ENCODE assay signal across 8 mouse cellular contexts in genomic region chr10:127286194-127286593, GRCm38 (mm10). TPM values are rescaled to one million over a fixed set of nuclear protein-coding genes. Genes with fewer than 3 reads are reported as not detected.
DNase-seq lines count a peak whose midpoint lies in the region; ATAC-seq and TF ChIP-seq lines count a peak whose summit lies in the region.

No protein-coding gene starts in this region.

- H3K27ac ChIP-seq in hindbrain, embryonic 10.5 days: peak overlapping the region; percentile 97
- H3K27ac ChIP-seq in hindbrain, embryonic 11.5 days (ENCODE audit: low read depth, low read length): no peak overlapping the region
- H3K27ac ChIP-seq in embryonic fibroblast, embryonic 13.5 days (ENCODE audit: insufficient read depth, low read length): no peak overlapping the region
- no peak overlapping the region for H3K27ac ChIP-seq in hindbrain, embryonic 16.5 days (ENCODE audit: low read depth, low read length)
- no peak overlapping the region for H3K27ac ChIP-seq in midbrain, embryonic 15.5 days

- no peaks in the 10 kb centered on the region for H3K9me3 ChIP-seq in hindbrain, embryonic 10.5 days
- H3K9me3 ChIP-seq in hindbrain, embryonic 11.5 days (ENCODE audit: control insufficient read depth, low read length): no peaks in the 10 kb centered on the region
- no peaks in the 10 kb centered on the region for H3K9me3 ChIP-seq in hindbrain, embryonic 16.5 days (ENCODE audit: control insufficient read depth, low read length)
- H3K9me3 ChIP-seq in midbrain, embryonic 15.5 days: no peaks in the 10 kb centered on the region

- H3K27me3 ChIP-seq in hindbrain, embryonic 10.5 days (ENCODE audit: insufficient read depth, poor library complexity, severe bottlenecking): no peaks in the 10 kb centered on the region
- H3K27me3 ChIP-seq in hindbrain, embryonic 11.5 days (ENCODE audit: control insufficient read depth, insufficient read depth, low read length): no peaks in the 10 kb centered on the region
- no peaks in the 10 kb centered on the region for H3K27me3 ChIP-seq in hindbrain, embryonic 16.5 days (replicated peaks; ENCODE audit: control insufficient read depth, insufficient read depth, low read length)
- no peaks in the 10 kb centered on the region for H3K27me3 ChIP-seq in midbrain, embryonic 15.5 days (replicated peaks)

- H3K9ac ChIP-seq in hindbrain, embryonic 11.5 days (ENCODE audit: low read depth, low read length): no peak overlapping the region
- peak overlapping the region; percentile 1; the same call in 1 of the 2 replicates for H3K9ac ChIP-seq in hindbrain, embryonic 16.5 days (ENCODE audit: low read depth, low read length)
- H3K9ac ChIP-seq in midbrain, embryonic 15.5 days: peak overlapping the region; percentile 63; the same call in 1 of the 2 replicates

- 78% methylated on average over 7 of the region's 7 CpGs for WGBS in hindbrain, embryonic 10.5 days
- 79% methylated on average over 7 of the region's 7 CpGs for WGBS in hindbrain, embryonic 11.5 days
- WGBS in hindbrain, embryonic 16.5 days: 60% methylated on average over 7 of the region's 7 CpGs
- WGBS in midbrain, embryonic 15.5 days: 72% methylated on average over 7 of the region's 7 CpGs

- H3K4me1 ChIP-seq in hindbrain, embryonic 10.5 days (replicated peaks): peaks cover 64% of the 10 kb centered on the region
- peaks cover 18% of the 10 kb centered on the region for H3K4me1 ChIP-seq in hindbrain, embryonic 11.5 days (replicated peaks; ENCODE audit: control insufficient read depth, insufficient read depth, low read length)
- H3K4me1 ChIP-seq in embryonic fibroblast, embryonic 13.5 days (ENCODE audit: control insufficient read depth, insufficient read depth, low read length): 0 out of 2 replicates have a peak, but pooled peaks cover 8% of the 10 kb centered on the region
- H3K4me1 ChIP-seq in hindbrain, embryonic 16.5 days (ENCODE audit: control insufficient read depth, insufficient read depth, low read depth, low read length): peaks cover 31% of the 10 kb centered on the region
- peaks cover 52% of the 10 kb centered on the region for H3K4me1 ChIP-seq in midbrain, embryonic 15.5 days

- TF ChIP-seq CTCF in embryonic fibroblast, embryonic 13.5 days (IDR thresholded peaks at IDR 0.05; ENCODE audit: borderline replicate concordance, insufficient read depth, low read length): no peak

- peak overlapping the region; percentile 89 for H3K4me3 ChIP-seq in hindbrain, embryonic 10.5 days
- no peak overlapping the region for H3K4me3 ChIP-seq in hindbrain, embryonic 11.5 days (ENCODE audit: low read depth, low read length)
- H3K4me3 ChIP-seq in embryonic fibroblast, embryonic 13.5 days (ENCODE audit: insufficient read depth, low read length): peak overlapping the region; percentile 55
- H3K4me3 ChIP-seq in hindbrain, embryonic 16.5 days (ENCODE audit: low read length): no peak overlapping the region
- no peak overlapping the region for H3K4me3 ChIP-seq in midbrain, embryonic 15.5 days

- DNase-seq in hindbrain, embryonic 10.5 days (ENCODE audit: low spot score): no peak
- DNase-seq in hindbrain, embryonic 11.5 days (ENCODE audit: low spot score): no peak
- no peak for DNase-seq in thymus, adult 18-20 months
- DNase-seq in ovary, postnatal 36 days (ENCODE audit: low spot score): no peak
- no peak for DNase-seq in right cerebral cortex, postnatal 10 days (ENCODE audit: low spot score in 2 of 2)

- TF ChIP-seq POLR2A in embryonic fibroblast, embryonic 13.5 days (IDR thresholded peaks at IDR 0.05; ENCODE audit: low read depth, low read length): no peak

- ATAC-seq in hindbrain, embryonic 11.5 days (ENCODE audit: low FRiP score): no peak
- ATAC-seq in hindbrain, embryonic 16.5 days: no peak
- no peak for ATAC-seq in midbrain, embryonic 15.5 days (replicated peaks)

- peaks cover 62% of the 10 kb centered on the region for H3K36me3 ChIP-seq in hindbrain, embryonic 10.5 days
- peaks cover 22% of the 10 kb centered on the region for H3K36me3 ChIP-seq in hindbrain, embryonic 11.5 days (ENCODE audit: control insufficient read depth, insufficient read depth, low read length)
- H3K36me3 ChIP-seq in hindbrain, embryonic 16.5 days (ENCODE audit: control insufficient read depth, insufficient read depth, low read length): peaks cover 40% of the 10 kb centered on the region
- peaks cover 26% of the 10 kb centered on the region for H3K36me3 ChIP-seq in midbrain, embryonic 15.5 days (replicated peaks)

- no peak overlapping the region for H3K4me2 ChIP-seq in hindbrain, embryonic 11.5 days (replicated peaks; ENCODE audit: low read depth, low read length)
- no peak overlapping the region; the same call in 1 of the 2 replicates for H3K4me2 ChIP-seq in hindbrain, embryonic 16.5 days (ENCODE audit: low read length)
- H3K4me2 ChIP-seq in midbrain, embryonic 15.5 days: peak overlapping the region; percentile 87

RNA-seq across cellular contexts. Expression of gene Mbd6, which starts 2.6 kb away (rescaled TPM):
- 12.8 and 16.3 TPM in 2 replicates for polyA plus RNA-seq in hindbrain, embryonic 10.5 days (2016; fragmentation: Nextera tagmentation; extraction: Ambion mirVana)
- polyA plus RNA-seq in hindbrain, embryonic 11.5 days (2014; fragmentation: Nextera tagmentation; extraction: Ambion mirVana): 14.2 and 17.5 TPM in 2 replicates
- polyA plus RNA-seq in embryonic fibroblast, embryonic 13.5 days (2011; ENCODE audit: insufficient read length, low read depth, missing spikeins): 26.4 and 27.2 TPM in 2 replicates
- 11.2 and 11.5 TPM in 2 replicates for polyA plus RNA-seq in hindbrain, embryonic 16.5 days (2015; fragmentation: Nextera tagmentation; extraction: Ambion mirVana)
- polyA plus RNA-seq in midbrain, embryonic 15.5 days (2015; fragmentation: Nextera tagmentation; extraction: Ambion mirVana): 16.2 and 18.8 TPM in 2 replicates

RNA-seq across cellular contexts. Expression of gene Dctn2, which starts 20.0 kb away (rescaled TPM):
- polyA plus RNA-seq in hindbrain, embryonic 10.5 days (2016; fragmentation: Nextera tagmentation; extraction: Ambion mirVana): 222 and 255 TPM in 2 replicates
- 210 and 214 TPM in 2 replicates for polyA plus RNA-seq in hindbrain, embryonic 11.5 days (2014; fragmentation: Nextera tagmentation; extraction: Ambion mirVana)
- polyA plus RNA-seq in embryonic fibroblast, embryonic 13.5 days (2011; ENCODE audit: insufficient read length, low read depth, missing spikeins): 149 and 162 TPM in 2 replicates
- polyA plus RNA-seq in hindbrain, embryonic 16.5 days (2015; fragmentation: Nextera tagmentation; extraction: Ambion mirVana): 355 and 358 TPM in 2 replicates
- polyA plus RNA-seq in midbrain, embryonic 15.5 days (2015; fragmentation: Nextera tagmentation; extraction: Ambion mirVana): 355 and 362 TPM in 2 replicates

RNA-seq across cellular contexts. Expression of gene Kif5a, which starts 23.0 kb away (rescaled TPM):
- polyA plus RNA-seq in hindbrain, embryonic 10.5 days (2016; fragmentation: Nextera tagmentation; extraction: Ambion mirVana): 24.4 and 39.4 TPM in 2 replicates
- 41.4 and 42.2 TPM in 2 replicates for polyA plus RNA-seq in hindbrain, embryonic 11.5 days (2014; fragmentation: Nextera tagmentation; extraction: Ambion mirVana)
- 0.80 and 1.6 TPM in 2 replicates for polyA plus RNA-seq in embryonic fibroblast, embryonic 13.5 days (2011; ENCODE audit: insufficient read length, low read depth, missing spikeins)
- 115 and 130 TPM in 2 replicates for polyA plus RNA-seq in hindbrain, embryonic 16.5 days (2015; fragmentation: Nextera tagmentation; extraction: Ambion mirVana)
- polyA plus RNA-seq in midbrain, embryonic 15.5 days (2015; fragmentation: Nextera tagmentation; extraction: Ambion mirVana): 99.0 and 103 TPM in 2 replicates

RNA-seq across cellular contexts. Expression of gene Mars, which starts 25.4 kb away (rescaled TPM):
- polyA plus RNA-seq in hindbrain, embryonic 10.5 days (2016; fragmentation: Nextera tagmentation; extraction: Ambion mirVana): 171 and 174 TPM in 2 replicates
- polyA plus RNA-seq in hindbrain, embryonic 11.5 days (2014; fragmentation: Nextera tagmentation; extraction: Ambion mirVana): 173 and 179 TPM in 2 replicates
- polyA plus RNA-seq in embryonic fibroblast, embryonic 13.5 days (2011; ENCODE audit: insufficient read length, low read depth, missing spikeins): 105 and 110 TPM in 2 replicates
- 108 and 113 TPM in 2 replicates for polyA plus RNA-seq in hindbrain, embryonic 16.5 days (2015; fragmentation: Nextera tagmentation; extraction: Ambion mirVana)
- polyA plus RNA-seq in midbrain, embryonic 15.5 days (2015; fragmentation: Nextera tagmentation; extraction: Ambion mirVana): 121 and 123 TPM in 2 replicates

RNA-seq across cellular contexts. Expression of gene Arhgap9, which starts 35.6 kb away (rescaled TPM):
- polyA plus RNA-seq in hindbrain, embryonic 10.5 days (2016; fragmentation: Nextera tagmentation; extraction: Ambion mirVana): 1.8 and 2.5 TPM in 2 replicates
- polyA plus RNA-seq in hindbrain, embryonic 11.5 days (2014; fragmentation: Nextera tagmentation; extraction: Ambion mirVana): 1.1 and 2.2 TPM in 2 replicates
- 0.18 TPM in 1 of 2 replicates, not detected in the other for polyA plus RNA-seq in embryonic fibroblast, embryonic 13.5 days (2011; ENCODE audit: insufficient read length, low read depth, missing spikeins)
- polyA plus RNA-seq in hindbrain, embryonic 16.5 days (2015; fragmentation: Nextera tagmentation; extraction: Ambion mirVana): 0.79 and 0.81 TPM in 2 replicates
- 0.87 and 0.99 TPM in 2 replicates for polyA plus RNA-seq in midbrain, embryonic 15.5 days (2015; fragmentation: Nextera tagmentation; extraction: Ambion mirVana)

Comparison
In these comparisons a context has a peak if more than half of its experiments do, and no peak if none do; other contexts are left out.
1. H3K4me3 ChIP-seq: peak in hindbrain, embryonic 10.5 days (single experiment) and embryonic fibroblast, embryonic 13.5 days (single experiment); none in hindbrain, embryonic 11.5 days (single experiment), hindbrain, embryonic 16.5 days (single experiment) and midbrain, embryonic 15.5 days (single experiment).